Mouse (Mus musculus): ENCODE data around the gene Aldh18a1.

The Aldh18a1 gene

GRCm38 (mm10) chr19:40526367-40527014 is 61.8 kb downstream of the Aldh18a1 start:
- DNase-seq (ENCODE audit: low spot score) = no peak

GRCm38 (mm10) chr19:40523431-40524005 is 64.7 kb downstream of the Aldh18a1 start:
- DNase-seq (ENCODE audit: low spot score) = no peak

DNA sequence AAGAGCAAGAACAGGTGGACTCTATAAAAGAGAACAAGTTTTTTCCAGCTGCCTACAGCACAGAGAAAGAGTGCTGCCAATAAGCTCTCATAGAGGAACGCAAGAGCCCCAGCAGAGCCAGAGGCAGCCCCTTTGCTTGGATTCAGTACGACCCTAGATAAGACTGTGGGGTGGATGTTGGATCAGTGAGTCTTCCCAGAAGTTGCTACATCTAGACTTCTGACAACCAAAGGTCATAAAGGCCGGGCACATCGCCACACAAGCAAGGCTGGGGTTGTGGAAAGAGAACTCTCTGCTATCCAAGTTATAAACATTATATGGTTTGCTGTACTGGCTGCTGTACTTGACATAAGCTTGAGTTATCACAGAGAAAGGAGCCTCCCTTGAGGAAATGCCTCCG is 67.9 kb downstream of the Aldh18a1 start:
- DNase-seq (ENCODE audit: low spot score) = no peak

GRCm38 (mm10) chr19:40518706-40519105 is 69.6 kb downstream of the Aldh18a1 start:
- DNase-seq (ENCODE audit: low spot score) = no peak

- DNase-seq (ENCODE audit: low spot score) = no peak
These were observed 72.7 kb downstream of the Aldh18a1 start for GRCm38 (mm10) chr19:40515596-40515995.

- DNase-seq (ENCODE audit: low spot score) = no peak
These were observed 73.9 kb downstream of the Aldh18a1 start for GRCm38 (mm10) chr19:40514376-40514775.

- DNase-seq (ENCODE audit: low spot score) = peak; percentile 94
These were observed 74.6 kb downstream of the Aldh18a1 start, which contains the start of gene Sorbs1 for GRCm38 (mm10) chr19:40513632-40514078. Gene Sorbs1 (minus strand): TSS chr19:40513779.

GRCm38 (mm10) chr19:40512500-40513421 is 75.5 kb downstream of the Aldh18a1 start:
- peak; percentile 26 for DNase-seq (ENCODE audit: low spot score)

DNA sequence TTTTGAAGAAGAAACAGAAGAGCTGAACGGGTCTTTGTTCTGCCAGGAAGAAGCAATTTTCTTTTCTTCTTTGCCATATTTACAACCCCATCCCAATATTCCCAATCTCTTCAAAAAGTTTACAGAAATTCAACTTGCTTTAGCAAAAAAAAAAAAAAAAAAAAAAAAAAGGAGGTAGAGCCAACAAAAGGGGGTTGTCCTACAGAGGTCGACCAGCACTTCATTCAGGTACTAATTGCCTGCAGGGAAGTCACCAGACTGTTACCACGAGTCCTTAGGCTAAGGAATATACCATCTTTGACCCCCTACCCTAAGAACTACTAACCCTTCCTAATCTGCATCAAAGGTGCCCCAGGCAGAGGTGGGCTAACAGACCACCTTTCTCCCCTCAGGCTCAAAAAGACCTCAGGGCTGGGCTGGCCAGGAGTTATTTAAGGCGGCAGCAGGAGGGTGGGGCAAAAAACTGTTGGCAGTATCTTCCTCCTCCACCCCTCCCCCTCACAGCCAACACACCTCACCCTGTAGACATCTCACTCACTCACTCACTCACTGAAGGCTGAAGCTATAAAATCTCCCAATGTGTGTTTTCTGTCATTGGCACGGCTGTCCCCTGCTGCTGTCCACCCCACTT is 76.5 kb downstream of the Aldh18a1 start:
- peak; percentile 35 for DNase-seq (ENCODE audit: low spot score)

DNA sequence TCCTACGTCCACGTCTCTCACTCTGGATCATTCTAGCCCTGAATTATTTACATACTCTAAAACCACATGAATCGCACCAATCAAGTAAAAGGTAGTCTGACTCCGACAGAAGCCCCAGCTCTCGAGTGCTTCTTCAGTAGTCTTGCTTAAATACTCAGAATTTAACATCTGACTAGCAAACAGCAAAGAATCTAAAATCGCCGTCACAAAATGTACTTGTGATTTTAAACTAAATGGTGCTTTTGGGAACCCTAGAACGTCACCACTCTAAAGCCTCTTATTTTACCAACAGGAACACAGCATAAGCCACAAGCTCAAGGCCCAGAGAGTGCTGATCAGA is 77.2 kb downstream of the Aldh18a1 start:
- no peak for DNase-seq (ENCODE audit: low spot score)

DNA sequence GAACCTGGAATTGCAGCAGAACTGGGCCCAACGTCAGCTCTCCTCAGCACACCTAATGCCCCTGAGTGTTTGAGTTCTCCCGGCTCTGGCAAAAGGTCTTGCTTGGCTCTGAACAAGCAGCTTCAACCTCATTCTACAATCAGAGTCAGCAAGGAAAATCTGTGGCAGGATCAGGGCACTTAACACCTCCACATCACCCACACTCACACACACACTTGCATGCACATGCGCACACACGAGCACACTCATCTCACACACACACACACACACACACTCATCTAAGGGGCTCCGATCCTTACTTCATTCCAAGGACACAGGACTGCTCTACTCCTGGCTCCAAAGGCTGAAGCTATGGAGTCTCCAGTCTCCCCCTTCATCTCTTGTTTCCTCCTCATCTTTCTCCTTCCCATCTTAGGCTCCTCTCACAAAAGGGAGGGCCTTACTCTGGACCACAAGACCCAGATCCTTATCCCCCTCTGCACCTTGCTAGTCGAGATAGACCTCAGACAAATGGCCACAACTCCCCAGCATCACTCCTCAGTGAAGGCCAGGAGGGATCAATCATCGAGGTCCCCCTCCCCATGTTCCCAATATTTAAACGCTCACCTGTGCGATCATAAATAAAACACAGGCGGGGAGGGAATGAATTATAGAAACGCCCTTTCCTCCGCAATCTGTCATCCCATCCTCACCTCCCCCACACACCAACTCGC is 77.7 kb downstream of the Aldh18a1 start:
- no peak for DNase-seq (ENCODE audit: low spot score)

DNA sequence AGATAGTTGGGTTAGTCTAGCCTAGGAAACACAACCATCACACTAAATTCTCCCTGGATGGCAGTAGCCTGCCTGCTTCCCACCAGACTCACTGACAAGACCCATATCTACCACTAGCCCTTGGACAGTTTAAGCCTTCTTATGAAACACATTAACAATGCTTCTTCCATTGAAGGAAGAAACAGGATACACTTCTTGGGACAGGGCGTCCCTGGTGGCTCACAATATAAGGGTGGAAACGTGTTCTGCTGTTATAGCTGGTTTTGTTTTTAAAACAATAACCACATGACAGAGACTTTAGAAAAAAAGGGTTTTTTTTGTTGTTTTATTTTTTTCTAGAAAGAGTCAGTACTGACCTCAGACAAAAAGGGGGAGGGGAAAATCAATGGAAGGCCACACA is 79.0 kb downstream of the Aldh18a1 start:
- DNase-seq (ENCODE audit: low spot score) = no peak

DNA sequence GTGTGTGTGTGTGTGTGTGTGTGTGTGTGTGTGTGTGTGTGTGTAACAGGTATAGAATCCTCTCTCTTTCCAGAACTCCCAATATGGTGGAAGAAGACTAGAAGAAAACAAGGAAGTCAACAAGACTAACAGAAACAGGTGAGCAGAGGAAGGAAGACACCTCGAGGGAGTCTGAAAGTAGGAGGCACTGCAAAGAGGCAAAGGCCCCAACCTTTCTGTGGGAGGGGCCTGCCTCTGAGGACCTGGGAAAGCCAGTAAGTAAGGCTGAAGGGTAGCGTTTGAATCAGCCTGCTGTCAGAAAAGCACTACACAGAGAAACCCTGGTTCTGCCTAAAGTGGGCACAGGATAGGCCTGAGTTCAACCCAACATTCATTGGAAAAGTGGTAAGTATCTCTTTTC is 79.4 kb downstream of the Aldh18a1 start:
- DNase-seq (ENCODE audit: low spot score) = no peak

- no peak for DNase-seq (ENCODE audit: low spot score)
These were observed 81.3 kb downstream of the Aldh18a1 start for GRCm38 (mm10) chr19:40506965-40507364.

- no peak for DNase-seq (ENCODE audit: low spot score)
These were observed 83.9 kb downstream of the Aldh18a1 start for GRCm38 (mm10) chr19:40504336-40504735.

Measured in spleen, adult 12 weeks (tissue).